Mouse (Mus musculus): ENCODE measurements around the gene Akt1s1.
A peak's percentile ranks its signal among the peaks of the same experiment; 100 is the strongest.

Gene Akt1s1

GRCm38 (mm10) chr7:44853596-44854355 lies 5.0 kb downstream of the Akt1s1 start:
- ATAC-seq (ENCODE audit: low TSS enrichment), result no peak

GRCm38 (mm10) chr7:44854356-44855031 lies 5.7 kb downstream of the Akt1s1 start:
- 0 out of 2 replicates have a peak, but pooled peaks have one; percentile 10 for ATAC-seq (ENCODE audit: low TSS enrichment)

GRCm38 (mm10) chr7:44855036-44855435 lies 6.2 kb downstream of the Akt1s1 start:
- ATAC-seq (ENCODE audit: low TSS enrichment), result no peak

GRCm38 (mm10) chr7:44856265-44856916 lies 7.6 kb downstream of the Akt1s1 start:
- no peak for ATAC-seq (ENCODE audit: low TSS enrichment)

- peak; percentile 71 for ATAC-seq (ENCODE audit: low TSS enrichment)
Observed at GRCm38 (mm10) chr7:44857042-44857552, 8.3 kb downstream of the Akt1s1 start, which contains the start of gene Pnkp. TSS of gene Pnkp (plus strand) at chr7:44857139.

- no peak for ATAC-seq (ENCODE audit: low TSS enrichment)
Observed at GRCm38 (mm10) chr7:44857905-44858304, 9.1 kb downstream of the Akt1s1 start.

GRCm38 (mm10) chr7:44859896-44860295 lies 11.1 kb downstream of the Akt1s1 start:
- no peak for ATAC-seq (ENCODE audit: low TSS enrichment)

- no peak for ATAC-seq (ENCODE audit: low TSS enrichment)
Observed at GRCm38 (mm10) chr7:44860576-44861428, 12.0 kb downstream of the Akt1s1 start.

GRCm38 (mm10) chr7:44861429-44861816 lies 12.6 kb downstream of the Akt1s1 start:
- ATAC-seq (ENCODE audit: low TSS enrichment), result no peak

GRCm38 (mm10) chr7:44862434-44862833 lies 13.6 kb downstream of the Akt1s1 start:
- ATAC-seq (ENCODE audit: low TSS enrichment), result no peak

GRCm38 (mm10) chr7:44863210-44863609 lies 14.4 kb downstream of the Akt1s1 start:
- no peak for ATAC-seq (ENCODE audit: low TSS enrichment)

GRCm38 (mm10) chr7:44863982-44864494 lies 15.2 kb downstream of the Akt1s1 start:
- no peak for ATAC-seq (ENCODE audit: low TSS enrichment)

- ATAC-seq (ENCODE audit: low TSS enrichment), result no peak
Observed at GRCm38 (mm10) chr7:44864595-44865542, 16.1 kb downstream of the Akt1s1 start.

GRCm38 (mm10) chr7:44866276-44867009 lies 17.7 kb downstream of the Akt1s1 start:
- no peak for ATAC-seq (ENCODE audit: low TSS enrichment)

GRCm38 (mm10) chr7:44867010-44867702 lies 18.4 kb downstream of the Akt1s1 start:
- ATAC-seq (ENCODE audit: low TSS enrichment), result no peak

GRCm38 (mm10) chr7:44867802-44868201 lies 19.0 kb downstream of the Akt1s1 start:
- no peak for ATAC-seq (ENCODE audit: low TSS enrichment)

- no peak for ATAC-seq (ENCODE audit: low TSS enrichment)
Observed at GRCm38 (mm10) chr7:44868465-44868864, 19.7 kb downstream of the Akt1s1 start.

GRCm38 (mm10) chr7:44868919-44869696 lies 20.3 kb downstream of the Akt1s1 start:
- ATAC-seq (ENCODE audit: low TSS enrichment), result no peak

Measured in frontal cortex, adult (tissue).